Mouse (Mus musculus) forebrain, postnatal 0 days (tissue): ENCODE data around the gene Sgms1. TPM values are rescaled to one million over a fixed set of nuclear protein-coding genes. Genes with fewer than 3 reads are reported as not detected.

Source experiments
- ATAC-seq: fragments of 200-750 bp; cut with Nextera tagmentation; 2 replicates; pipeline ENCODE4 v1.8.0; 2017; ENCODE audit warnings: mild to moderate bottlenecking, moderate library complexity
- DNase-seq: peaks from one replicate; pipeline ENCODE4 v3.0.0-alpha.2; 2015
- H3K27ac ChIP-seq: fragments of 300-500 bp; sonication (generic); 2 replicates; pipeline ENCODE4 v1.5.1; 2014; ENCODE audit warnings: low read depth, mild to moderate bottlenecking, antibody characterized with exemption, low read length, moderate library complexity, mixed read lengths
- H3K27me3 ChIP-seq: fragments of 300-500 bp; sonication (generic); 2 replicates; pipeline ENCODE4 v1.6.1; 2014; ENCODE audit warnings: mild to moderate bottlenecking, low read length, mixed read lengths; ENCODE audit not compliant: insufficient read depth
- H3K36me3 ChIP-seq: fragments of 300-500 bp; sonication (generic); 2 replicates; pipeline ENCODE4 v1.6.1; 2014; ENCODE audit warnings: mild to moderate bottlenecking, moderate library complexity; ENCODE audit not compliant: insufficient read depth
- H3K4me1 ChIP-seq: fragments of 300-500 bp; sonication (generic); 2 replicates; pipeline ENCODE4 v1.6.1; 2014; ENCODE audit warnings: antibody characterized with exemption; ENCODE audit not compliant: insufficient read depth
- H3K4me2 ChIP-seq: fragments of 300-500 bp; sonication (generic); 2 replicates; pipeline ENCODE4 v1.6.1; 2014; ENCODE audit warnings: low read depth, mild to moderate bottlenecking, moderate library complexity
- H3K4me3 ChIP-seq: fragments of 300-500 bp; sonication (generic); 2 replicates; pipeline ENCODE4 v1.5.1; 2014; ENCODE audit warnings: low read depth, low read length, mixed read lengths
- H3K9ac ChIP-seq: fragments of 300-500 bp; sonication (generic); 2 replicates; pipeline ENCODE4 v1.6.1; 2014; ENCODE audit warnings: mild to moderate bottlenecking
- H3K9me3 ChIP-seq: fragments of 300-500 bp; sonication (generic); 2 replicates; pipeline ENCODE4 v1.6.1; 2016; ENCODE audit warnings: low read length
- CTCF ChIP-seq: sonication (generic); IDR thresholded peaks from 2 replicates; pipeline ENCODE4 v1.5.1; 2016; ENCODE audit warnings: antibody characterized with exemption, control low read depth, low read depth
- WGBS: fragments of 180-500 bp; shearing (Covaris S2); extraction: QIAGEN DNeasy Blood & Tissue Kit; methylation state at CpG from one replicate; pipeline ENCODE4 v1.1.7; 2014; 5-methylcytosine and 5-hydroxymethylcytosine counted together
- polyA plus RNA-seq: library from polyadenylated mRNA; unstranded; fragments of >200 nt; fragmentation: Nextera tagmentation; extraction: Ambion mirVana; gene quantifications from 2 replicates; pipeline ENCODE4 v1.2.1, GENCODE M21; 2015
- total RNA-seq: library from RNA; depleted of rRNA; stranded (reverse); fragments of >200 nt; gene quantifications from 2 replicates; pipeline ENCODE4 v1.2.3, GENCODE M21; 2014

Gene Sgms1
- total and polyA plus RNA-seq, 2 experiments from 2014 or later = 17.0 to 27.2 TPM

- TF ChIP-seq CTCF = no peak
- no peak overlapping the region for H3K4me3 ChIP-seq
- H3K4me1 ChIP-seq = no peaks in the 10 kb centered on the region
- DNase-seq (no peak), ATAC-seq (no peak)
- no peaks in the 10 kb centered on the region for H3K27me3 ChIP-seq
- no peak overlapping the region for H3K27ac ChIP-seq
- WGBS = 88% methylated on average over 8 of the region's 8 CpGs
- no peaks in the 10 kb centered on the region for H3K36me3 ChIP-seq
- no peaks in the 10 kb centered on the region for H3K9me3 ChIP-seq
- no peak overlapping the region for H3K9ac ChIP-seq
- H3K4me2 ChIP-seq = no peak overlapping the region
Observed at GRCm38 (mm10) chr19:32186594-32187092, 202.9 kb downstream of the Sgms1 start.

- H3K4me3 ChIP-seq = no peak overlapping the region
- no peaks in the 10 kb centered on the region for H3K36me3 ChIP-seq
- H3K4me2 ChIP-seq = no peak overlapping the region
- DNase-seq (no peak), ATAC-seq (no peak)
- no peak for TF ChIP-seq CTCF
- H3K9me3 ChIP-seq = no peaks in the 10 kb centered on the region
- no peaks in the 10 kb centered on the region for H3K4me1 ChIP-seq
- no peak overlapping the region for H3K27ac ChIP-seq
- WGBS = 93% methylated on average over 4 of the region's 4 CpGs
- H3K9ac ChIP-seq = no peak overlapping the region
- no peaks in the 10 kb centered on the region for H3K27me3 ChIP-seq
Observed at GRCm38 (mm10) chr19:32183005-32183404, 206.5 kb downstream of the Sgms1 start.

- Histone ChIP-seq H3K4me3 (no peak overlapping the region), H3K27me3 (no peaks in the 10 kb centered on the region), H3K9ac (no peak overlapping the region), H3K36me3 (no peaks in the 10 kb centered on the region), H3K9me3 (no peaks in the 10 kb centered on the region), H3K4me1 (no peaks in the 10 kb centered on the region), H3K27ac (no peak overlapping the region), H3K4me2 (no peak overlapping the region)
- WGBS = 92% methylated on average over 5 of the region's 5 CpGs
- TF ChIP-seq CTCF = no peak
- DNase-seq = no peak
- no peak for ATAC-seq
Observed at GRCm38 (mm10) chr19:32182471-32182870, 207.0 kb downstream of the Sgms1 start.

GRCm38 (mm10) chr19:32181721-32182394 lies 207.7 kb downstream of the Sgms1 start:
- H3K27me3 ChIP-seq = no peaks in the 10 kb centered on the region
- no peak for DNase-seq
- no peaks in the 10 kb centered on the region for H3K36me3 ChIP-seq
- H3K4me2 ChIP-seq = no peak overlapping the region
- no peak overlapping the region for H3K27ac ChIP-seq
- no peak for ATAC-seq
- H3K4me3 ChIP-seq = no peak overlapping the region
- no peak overlapping the region for H3K9ac ChIP-seq
- 89% methylated on average over 12 of the region's 12 CpGs for WGBS
- H3K9me3 ChIP-seq = no peaks in the 10 kb centered on the region
- TF ChIP-seq CTCF = no peak
- no peaks in the 10 kb centered on the region for H3K4me1 ChIP-seq

- peak; percentile 27 for ATAC-seq
- Histone ChIP-seq H3K9me3 (no peaks in the 10 kb centered on the region), H3K27me3 (no peaks in the 10 kb centered on the region), H3K27ac (no peak overlapping the region), H3K4me3 (no peak overlapping the region), H3K36me3 (no peaks in the 10 kb centered on the region), H3K9ac (no peak overlapping the region), H3K4me1 (no peaks in the 10 kb centered on the region), H3K4me2 (no peak overlapping the region)
- 77% methylated on average over 14 of the region's 14 CpGs for WGBS
- no peak for DNase-seq
- no peak for TF ChIP-seq CTCF
Observed at GRCm38 (mm10) chr19:32180756-32181674, 208.5 kb downstream of the Sgms1 start.

GRCm38 (mm10) chr19:32179978-32180413 lies 209.5 kb downstream of the Sgms1 start:
- ATAC-seq = no peak
- no peak for TF ChIP-seq CTCF

GRCm38 (mm10) chr19:32179514-32179913 lies 210.0 kb downstream of the Sgms1 start:
- WGBS = 74% methylated on average over 4 of the region's 4 CpGs
- no peak overlapping the region for H3K27ac ChIP-seq

More at GRCm38 (mm10) chr19:32179978-32180413, 209.5 kb downstream of the Sgms1 start:
- no peak overlapping the region for H3K4me3 ChIP-seq
- no peaks in the 10 kb centered on the region for H3K27me3 ChIP-seq
- H3K4me1 ChIP-seq = no peaks in the 10 kb centered on the region
- H3K4me2 ChIP-seq = no peak overlapping the region
- no peaks in the 10 kb centered on the region for H3K9me3 ChIP-seq
- H3K36me3 ChIP-seq = no peaks in the 10 kb centered on the region
- WGBS = 78% methylated on average over 5 of the region's 5 CpGs
- no peak overlapping the region for H3K9ac ChIP-seq
- H3K27ac ChIP-seq = no peak overlapping the region
- no peak for DNase-seq

More at GRCm38 (mm10) chr19:32179514-32179913, 210.0 kb downstream of the Sgms1 start:
- no peak overlapping the region for H3K4me2 ChIP-seq
- no peaks in the 10 kb centered on the region for H3K9me3 ChIP-seq
- ATAC-seq = no peak
- H3K4me3 ChIP-seq = no peak overlapping the region
- no peak for DNase-seq
- no peaks in the 10 kb centered on the region for H3K36me3 ChIP-seq
- H3K4me1 ChIP-seq = no peaks in the 10 kb centered on the region
- no peak overlapping the region for H3K9ac ChIP-seq
- no peaks in the 10 kb centered on the region for H3K27me3 ChIP-seq
- no peak for TF ChIP-seq CTCF
